Mouse (Mus musculus) forebrain, embryonic 13.5 days (tissue): ENCODE measurements around the gene Atp1a1. TPM values are rescaled to one million over a fixed set of nuclear protein-coding genes. Genes with fewer than 3 reads are reported as not detected.
A peak's percentile ranks its signal among the peaks of the same experiment; 100 is the strongest.

Experiments
- ATAC-seq: fragments of 200-750 bp; cut with Nextera tagmentation; 2 replicates; pipeline ENCODE4 v1.8.0; 2017
- H3K27ac ChIP-seq: fragments of 300-500 bp; sonication (generic); 2 replicates; pipeline ENCODE4 v1.5.1; 2015; ENCODE audit warnings: inconsistent platforms, mild to moderate bottlenecking, moderate library complexity
- H3K27me3 ChIP-seq: fragments of 300-500 bp; sonication (generic); 2 replicates; pipeline ENCODE4 v1.6.1; 2015; ENCODE audit warnings: mild to moderate bottlenecking, inconsistent platforms
- H3K36me3 ChIP-seq: fragments of 300-500 bp; sonication (generic); 2 replicates; pipeline ENCODE4 v1.6.1; 2015; ENCODE audit warnings: mild to moderate bottlenecking, inconsistent platforms; ENCODE audit not compliant: poor library complexity, severe bottlenecking
- H3K4me1 ChIP-seq: fragments of 300-500 bp; sonication (generic); 2 replicates; pipeline ENCODE4 v1.6.1; 2015; ENCODE audit warnings: inconsistent platforms
- H3K4me2 ChIP-seq: fragments of 300-500 bp; sonication (generic); 2 replicates; pipeline ENCODE4 v1.6.1; 2015; ENCODE audit warnings: inconsistent platforms, mild to moderate bottlenecking, moderate library complexity
- H3K4me3 ChIP-seq: fragments of 300-500 bp; sonication (generic); 2 replicates; pipeline ENCODE4 v1.5.1; 2015; ENCODE audit warnings: mild to moderate bottlenecking, inconsistent platforms
- H3K9ac ChIP-seq: fragments of 300-500 bp; sonication (generic); 2 replicates; pipeline ENCODE4 v1.6.1; 2015; ENCODE audit warnings: mild to moderate bottlenecking, inconsistent platforms
- H3K9me3 ChIP-seq: fragments of 300-500 bp; sonication (generic); replicated peaks from 2 replicates; pipeline ENCODE4 v1.6.1; 2016; ENCODE audit warnings: inconsistent platforms
- WGBS: fragments of 180-500 bp; shearing (Covaris S2); methylation state at CpG from one replicate; pipeline ENCODE4 v1.1.7; 2015; 5-methylcytosine and 5-hydroxymethylcytosine counted together
- polyA plus RNA-seq: library from polyadenylated mRNA; unstranded; fragments of >200 nt; fragmentation: Nextera tagmentation; extraction: Ambion mirVana; gene quantifications from 2 replicates; pipeline ENCODE4 v1.2.1, GENCODE M21; 2015

Gene Atp1a1
- polyA plus RNA-seq, 1 experiment from 2014 or later = 32.5 TPM

- no peaks in the 10 kb centered on the region for H3K36me3 ChIP-seq
- H3K27me3 ChIP-seq = no peaks in the 10 kb centered on the region
- no peak overlapping the region for H3K4me3 ChIP-seq
- 78% methylated on average over 2 of the region's 2 CpGs for WGBS
- H3K9me3 ChIP-seq = no peaks in the 10 kb centered on the region
- peaks cover 20% of the 10 kb centered on the region for H3K4me1 ChIP-seq
- no peak overlapping the region for H3K4me2 ChIP-seq
- no peak overlapping the region for H3K27ac ChIP-seq
- no peak for ATAC-seq
- no peak overlapping the region for H3K9ac ChIP-seq
These were observed 71.1 kb downstream of the Atp1a1 start for GRCm38 (mm10) chr3:101533373-101533772.

DNA sequence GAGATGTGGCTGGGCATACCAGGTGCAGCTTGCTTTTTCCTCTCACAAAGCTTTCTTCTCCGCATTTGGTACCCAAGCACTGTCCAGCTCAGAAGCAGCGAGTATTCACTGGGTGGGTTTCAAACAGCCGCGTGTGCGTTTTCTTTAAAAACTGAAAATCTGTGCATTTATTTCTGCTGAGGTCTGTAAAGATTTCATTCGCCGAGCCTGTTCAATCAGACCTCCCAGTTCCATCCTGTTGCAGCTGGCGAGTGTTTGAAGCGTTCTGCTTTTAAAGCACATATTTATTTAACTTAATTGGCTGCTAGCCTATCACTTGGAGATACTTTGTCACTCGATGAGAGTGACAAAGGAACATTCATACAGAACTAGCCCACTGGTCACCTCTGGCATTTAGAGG is 73.6 kb downstream of the Atp1a1 start:
- Histone ChIP-seq H3K27ac (no peak overlapping the region), H3K9me3 (no peaks in the 10 kb centered on the region), H3K4me1 (peaks cover 22% of the 10 kb centered on the region), H3K9ac (no peak overlapping the region), H3K36me3 (no peaks in the 10 kb centered on the region), H3K4me3 (no peak overlapping the region), H3K27me3 (no peaks in the 10 kb centered on the region), H3K4me2 (no peak overlapping the region)
- ATAC-seq = peak; percentile 34; the same call in 1 of the 2 replicates
- WGBS = 49% methylated on average over 10 of the region's 10 CpGs

DNA sequence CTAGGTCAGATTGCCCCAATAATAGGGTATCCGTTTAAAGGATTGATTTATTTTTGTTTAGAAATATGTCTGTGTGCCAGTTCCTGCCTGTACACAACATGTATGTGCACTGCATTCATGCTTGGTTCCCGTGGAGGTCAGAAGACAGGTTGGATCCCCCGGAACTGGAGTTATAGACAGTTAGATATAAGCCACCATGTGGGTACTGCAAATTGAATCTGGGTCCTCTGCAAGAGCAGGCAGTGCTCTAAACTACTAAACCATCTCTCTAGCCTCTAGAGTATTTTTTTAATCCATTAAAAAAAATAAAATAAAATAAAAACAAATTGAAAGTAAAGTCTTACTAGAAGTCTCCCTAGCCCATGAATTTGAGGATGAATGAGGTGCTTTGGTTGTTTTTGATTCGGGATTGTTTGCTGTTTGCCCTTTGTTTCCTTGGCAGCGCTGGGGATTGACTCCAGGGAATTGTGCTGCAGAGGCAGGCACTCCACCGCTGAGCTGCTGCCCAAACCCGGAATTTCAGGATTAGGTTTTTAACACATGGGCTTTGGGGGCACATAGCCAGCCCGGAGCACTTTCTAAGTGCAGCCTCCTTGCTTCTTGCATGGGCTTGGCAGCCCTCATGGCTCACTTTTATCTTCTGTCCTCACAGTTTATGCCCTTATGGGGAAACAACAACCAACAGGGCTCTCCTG is 75.4 kb downstream of the Atp1a1 start:
- no peak overlapping the region for H3K4me3 ChIP-seq
- 22% methylated on average over 8 of the region's 8 CpGs for whole genome bisulfite sequencing
- H3K4me2 ChIP-seq = no peak overlapping the region
- no peaks in the 10 kb centered on the region for H3K27me3 ChIP-seq
- H3K9me3 ChIP-seq = no peaks in the 10 kb centered on the region
- peaks cover 22% of the 10 kb centered on the region for H3K4me1 ChIP-seq
- H3K27ac ChIP-seq = no peak overlapping the region
- no peaks in the 10 kb centered on the region for H3K36me3 ChIP-seq
- no peak for ATAC-seq
- H3K9ac ChIP-seq = no peak overlapping the region

GRCm38 (mm10) chr3:101528157-101528899 is 76.2 kb downstream of the Atp1a1 start:
- H3K4me1 ChIP-seq = peaks cover 23% of the 10 kb centered on the region
- H3K9ac ChIP-seq = no peak overlapping the region
- H3K27me3 ChIP-seq = no peaks in the 10 kb centered on the region
- H3K4me2 ChIP-seq = no peak overlapping the region
- H3K27ac ChIP-seq = no peak overlapping the region
- no peak overlapping the region for H3K4me3 ChIP-seq
- no peaks in the 10 kb centered on the region for H3K9me3 ChIP-seq
- 38% methylated on average over 6 of the region's 8 CpGs for WGBS
- H3K36me3 ChIP-seq = no peaks in the 10 kb centered on the region
- no peak for ATAC-seq

DNA sequence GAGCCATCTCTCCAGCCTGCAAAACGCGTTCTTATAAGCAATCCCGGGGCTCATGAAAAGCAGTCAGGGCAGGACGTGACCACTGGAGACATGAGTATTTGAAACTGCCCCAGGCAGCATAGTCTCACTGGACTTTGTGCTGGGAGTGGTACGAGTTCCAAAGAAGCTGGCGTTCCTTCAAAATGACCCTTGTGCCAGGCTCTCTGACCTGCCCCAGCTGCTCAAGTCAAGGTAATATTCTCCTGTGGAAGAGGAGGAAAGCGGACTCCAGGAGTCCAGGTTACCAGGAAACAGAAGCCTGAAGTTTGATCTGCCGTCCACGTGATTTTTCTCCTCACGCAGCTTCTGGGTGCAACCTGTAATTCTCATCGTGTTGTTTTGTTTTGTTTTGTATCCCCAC is 77.9 kb downstream of the Atp1a1 start:
- H3K9ac ChIP-seq = no peak overlapping the region
- H3K4me1 ChIP-seq = peaks cover 38% of the 10 kb centered on the region
- H3K9me3 ChIP-seq = no peaks in the 10 kb centered on the region
- no peak overlapping the region for H3K4me3 ChIP-seq
- H3K27me3 ChIP-seq = no peaks in the 10 kb centered on the region
- H3K27ac ChIP-seq = no peak overlapping the region
- no peak overlapping the region for H3K4me2 ChIP-seq
- no peak for ATAC-seq
- H3K36me3 ChIP-seq = no peaks in the 10 kb centered on the region
- whole genome bisulfite sequencing = 85% methylated on average over 11 of the region's 11 CpGs

Other genes with a start within 250 kb of the Atp1a1 start
- gene Igsf3, start 227.6 kb downstream of the Atp1a1 start, polyA plus RNA-seq = 39.7 and 42.2 TPM in 2 replicates
- 0.50 and 0.54 TPM in 2 replicates for gene Mab21l3, start 244.3 kb upstream of the Atp1a1 start, polyA plus RNA-seq